Mouse (Mus musculus): Measurements from ENCODE around the gene Axin1.
"Not testable (repeated sequence)": the region's sequence is repeated elsewhere in the genome, so short reads cannot be mapped to it uniquely, and the experiment has no call there.

- not testable (repeated sequence) for TF ChIP-seq POLR2A (IDR thresholded peaks at IDR 0.05; ENCODE audit: borderline replicate concordance, insufficient read depth, low read length); CTCF (IDR thresholded peaks at IDR 0.05; ENCODE audit: borderline replicate concordance, insufficient read depth, low read depth, low read length)
These were observed 24.0 kb upstream of the Axin1 start for GRCm38 (mm10) chr17:26114461-26114860.

Data from cerebellum, adult 2 months (tissue).